Mouse (Mus musculus): ENCODE data around the gene Dusp7. TPM values are rescaled to one million over a fixed set of nuclear protein-coding genes. Genes with fewer than 3 reads are reported as not detected.

Dusp7 gene
- total and polyA plus RNA-seq, 3 experiments: 6.2 to 11.4 (median 8.0) TPM

- Histone ChIP-seq H3K27me3 (replicated peaks) (no peaks in the 10 kb centered on the region), H3K79me2 (replicated peaks; ENCODE audit: control insufficient read depth, extremely low read depth, insufficient read depth, poor library complexity, severe bottlenecking) (no peaks in the 10 kb centered on the region), H3K4me1 (ENCODE audit: control insufficient read depth in 1 of 2, insufficient read depth in 2 of 2) (peaks cover 0 to 7% of the 10 kb centered on the region in 2 experiments; a peak in 2 of 4 replicates), H3K9me3 (replicated peaks; ENCODE audit: low read length) (no peaks in the 10 kb centered on the region), H3K27ac (ENCODE audit: insufficient read depth, low read depth) (no peak overlapping the region), H3K9ac (ENCODE audit: insufficient read depth, low read depth) (no peak overlapping the region), H3K36me3 (replicated peaks in 1 of 2; ENCODE audit: control insufficient read depth in 1 of 2, insufficient read depth in 1 of 2, low read length in 1 of 2) (peaks cover 0 to 42% of the 10 kb centered on the region in 2 experiments), H3K4me3 (replicated peaks in 1 of 3; ENCODE audit: low read depth in 2 of 3, low read length in 2 of 3, poor library complexity in 1 of 3) (no peak overlapping the region), H3K4me2 (ENCODE audit: insufficient read depth, low read depth, poor library complexity, severe bottlenecking) (no peak overlapping the region)
- dilution Hi-C loops (cut with MboI; ENCODE audit: extremely low pct_ligation_motif_present, extremely low pct_unique_long_range_greater_than_20kb, low sequenced_read_pairs) (no loop called here), in situ Hi-C loops (cut with MboI; ENCODE audit: low pct_ligation_motif_present, low pct_unique_long_range_greater_than_20kb, low sequenced_read_pairs) (no loop called here)
- TF ChIP-seq MAFK (IDR thresholded peaks at IDR 0.05; ENCODE audit: insufficient replicate concordance, low read length) (no peak), CTCF (conservative IDR thresholded peaks at IDR 0.05 in 1 of 2, IDR thresholded peaks at IDR 0.05 in 1 of 2; ENCODE audit: low read depth in 2 of 2, low read length in 2 of 2) (no peak), ZC3H11A (IDR thresholded peaks at IDR 0.05; ENCODE audit: low read depth, low read length) (no peak), MAZ (IDR thresholded peaks at IDR 0.05; ENCODE audit: low read depth, low read length) (no peak)
- DNase-seq (ENCODE audit: extremely low read depth): no peak
Observed at GRCm38 (mm10) chr9:106345630-106346029, 22.8 kb upstream of the Dusp7 start.

DNA sequence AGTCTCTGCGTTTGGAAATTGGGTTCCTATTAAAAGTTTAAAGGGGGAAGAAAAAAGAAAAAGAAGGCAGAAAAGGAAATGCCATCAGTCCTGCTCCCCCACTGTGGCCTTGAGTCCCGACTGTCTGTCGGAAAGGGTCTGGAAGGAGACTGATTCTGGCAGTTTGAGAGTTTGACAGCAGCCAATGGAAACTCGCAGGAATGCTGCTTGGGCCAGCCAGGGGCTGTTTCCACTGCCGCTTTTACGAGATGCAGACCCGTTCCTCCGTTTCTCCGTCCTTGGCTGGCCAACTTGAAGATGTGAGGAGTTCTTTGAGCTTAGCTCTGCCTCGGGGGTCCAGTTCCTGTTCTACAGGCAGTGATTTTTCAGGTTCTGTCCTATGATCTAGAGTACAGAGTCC, 20.2 kb upstream of the Dusp7 start:
- H3K27ac ChIP-seq (ENCODE audit: insufficient read depth, low read depth): no peak overlapping the region
- no peak overlapping the region for H3K4me2 ChIP-seq (ENCODE audit: insufficient read depth, low read depth, poor library complexity, severe bottlenecking)
- peaks cover 0 to 38% of the 10 kb centered on the region in 2 experiments for H3K36me3 ChIP-seq (replicated peaks in 1 of 2; ENCODE audit: control insufficient read depth in 1 of 2, insufficient read depth in 1 of 2, low read length in 1 of 2)
- dilution Hi-C loops (cut with MboI; ENCODE audit: extremely low pct_ligation_motif_present, extremely low pct_unique_long_range_greater_than_20kb, low sequenced_read_pairs) (no loop called here), in situ Hi-C loops (cut with MboI; ENCODE audit: low pct_ligation_motif_present, low pct_unique_long_range_greater_than_20kb, low sequenced_read_pairs) (no loop called here)
- TF ChIP-seq RAD21 (IDR thresholded peaks at IDR 0.05; ENCODE audit: low read depth, low read length) (no peak), CTCF (conservative IDR thresholded peaks at IDR 0.05 in 1 of 2, IDR thresholded peaks at IDR 0.05 in 1 of 2; ENCODE audit: low read depth in 2 of 2, low read length in 2 of 2) (no peak), ZMIZ1 (IDR thresholded peaks at IDR 0.05; ENCODE audit: low read depth, low read length) (no peak), MXI1 (IDR thresholded peaks at IDR 0.05; ENCODE audit: low read depth, low read length) (no peak), MYC (IDR thresholded peaks at IDR 0.05; ENCODE audit: low read depth, low read length) (no peak), POLR2A (IDR thresholded peaks at IDR 0.05; ENCODE audit: low read depth, low read length) (no peak), JUND (conservative IDR thresholded peaks at IDR 0.05; ENCODE audit: low read depth, low read length) (no peak), MAX (IDR thresholded peaks at IDR 0.05; ENCODE audit: low read length) (no peak), TBP (conservative IDR thresholded peaks at IDR 0.05; ENCODE audit: low read depth, low read length) (no peak), MEF2A (IDR thresholded peaks at IDR 0.05; ENCODE audit: borderline replicate concordance, low read depth, low read length) (no peak), ZNF384 (IDR thresholded peaks at IDR 0.05; ENCODE audit: low read depth, low read length) (no peak), UBTF (IDR thresholded peaks at IDR 0.05; ENCODE audit: low read depth, low read length) (no peak), CHD1 (IDR thresholded peaks at IDR 0.05; ENCODE audit: low read depth, low read length) (no peak)
- no peaks in the 10 kb centered on the region for H3K27me3 ChIP-seq (replicated peaks)
- H3K4me3 ChIP-seq (replicated peaks in 1 of 3; ENCODE audit: low read depth in 2 of 3, low read length in 2 of 3, poor library complexity in 1 of 3): no peak overlapping the region
- no peaks in the 10 kb centered on the region for H3K9me3 ChIP-seq (replicated peaks; ENCODE audit: low read length)
- H3K79me2 ChIP-seq (replicated peaks; ENCODE audit: control insufficient read depth, extremely low read depth, insufficient read depth, poor library complexity, severe bottlenecking): no peaks in the 10 kb centered on the region
- DNase-seq (ENCODE audit: extremely low read depth): no peak
- no peak overlapping the region for H3K9ac ChIP-seq (ENCODE audit: insufficient read depth, low read depth)
- peaks cover 0 to 11% of the 10 kb centered on the region in 2 experiments; a peak in 2 of 4 replicates for H3K4me1 ChIP-seq (ENCODE audit: control insufficient read depth in 1 of 2, insufficient read depth in 2 of 2)

All from CH12.LX (cell line).